Mouse (Mus musculus) testis, adult 2 months (tissue): ENCODE data around the gene Ucp2. TPM values are rescaled to one million over a fixed set of nuclear protein-coding genes. Genes with fewer than 3 reads are reported as not detected.
A peak's percentile ranks its signal among the peaks of the same experiment; 100 is the strongest.

Source experiments
- H3K27ac ChIP-seq: fragments of 200-500 bp; 2 replicates; pipeline ENCODE4 v1.5.1; 2012; ENCODE audit warnings: low read depth, low read length; ENCODE audit not compliant: control insufficient read depth, insufficient read depth
- H3K27me3 ChIP-seq: fragments of 200-500 bp; 2 replicates; pipeline ENCODE4 v1.6.1; 2012; ENCODE audit warnings: mild to moderate bottlenecking, low read length, moderate library complexity; ENCODE audit not compliant: control insufficient read depth, insufficient read depth
- H3K36me3 ChIP-seq: fragments of 200-500 bp; 2 replicates; pipeline ENCODE4 v1.6.1; 2012; ENCODE audit warnings: mild to moderate bottlenecking, low read length; ENCODE audit not compliant: control insufficient read depth, insufficient read depth
- H3K4me1 ChIP-seq: fragments of 200-500 bp; 2 replicates; pipeline ENCODE4 v1.6.1; 2012; ENCODE audit warnings: low read length; ENCODE audit not compliant: control insufficient read depth, insufficient read depth
- H3K4me3 ChIP-seq: fragments of 200-500 bp; 2 replicates; pipeline ENCODE4 v1.5.1; 2012; ENCODE audit warnings: low read depth, mild to moderate bottlenecking, low read length, moderate library complexity, mixed read lengths; ENCODE audit not compliant: control insufficient read depth
- CTCF ChIP-seq: fragments of 200-500 bp; IDR thresholded peaks from 2 replicates; pipeline ENCODE4 v1.5.1; 2012; ENCODE audit warnings: low read depth, mild to moderate bottlenecking, inconsistent platforms, low read length, moderate library complexity; ENCODE audit not compliant: control insufficient read depth, insufficient read depth, insufficient replicate concordance
- POLR2A ChIP-seq: fragments of 200-500 bp; IDR thresholded peaks from 2 replicates; pipeline ENCODE4 v1.6.1; 2012; ENCODE audit warnings: low read depth, mild to moderate bottlenecking, inconsistent platforms, low read length, moderate library complexity; ENCODE audit not compliant: control insufficient read depth
- polyA plus RNA-seq: library from polyadenylated mRNA; depleted of rRNA; stranded (reverse); fragments of >200 nt; gene quantifications from 2 replicates; pipeline ENCODE4 v1.2.3, GENCODE M21; 2012

Ucp2 gene
- polyA plus RNA-seq, 1 experiment = 53.2 TPM

DNA sequence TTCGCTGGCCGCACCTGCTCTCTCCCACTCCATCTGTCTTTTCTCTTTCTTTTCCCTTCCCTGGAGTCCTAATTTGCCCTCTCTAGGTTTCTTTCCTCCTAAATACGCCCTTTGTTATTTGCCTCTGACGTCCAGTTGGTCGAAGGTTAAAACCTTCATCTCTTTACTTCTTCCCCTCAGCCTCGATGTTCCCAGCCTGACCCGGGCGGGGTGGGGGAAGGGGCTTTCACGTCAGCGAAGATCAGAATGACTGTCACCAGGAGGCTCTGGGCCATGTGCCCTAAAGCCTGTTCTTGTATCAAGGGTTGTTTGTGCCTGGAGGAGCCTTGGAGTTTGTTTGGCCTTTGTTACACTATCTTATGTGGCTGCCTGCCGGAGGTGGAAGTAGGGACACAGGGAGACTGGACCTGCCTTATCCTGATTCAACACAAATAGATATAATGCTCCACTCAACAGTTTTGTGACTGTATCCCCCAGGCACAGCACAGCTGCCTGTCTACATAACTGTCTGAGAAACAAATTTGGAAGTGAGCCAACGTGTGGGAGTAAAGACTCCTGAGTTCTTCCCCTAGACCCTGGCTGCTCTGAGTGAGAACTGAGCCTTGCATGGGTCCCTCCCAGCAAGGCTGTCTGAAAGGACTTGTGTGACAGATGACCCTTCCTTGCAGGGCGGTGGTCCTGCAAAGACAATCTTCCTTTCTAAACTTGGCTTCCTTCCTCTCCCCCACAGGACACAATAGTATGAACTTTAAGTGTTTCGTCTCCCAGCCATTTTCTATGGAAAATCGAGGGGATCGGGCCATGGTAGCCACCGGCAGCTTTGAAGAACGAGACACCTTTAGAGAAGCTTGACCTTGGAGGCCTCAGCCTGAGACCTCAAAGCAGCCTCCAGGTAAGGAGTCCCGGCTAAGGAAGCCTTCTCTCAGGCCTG, 612 bp downstream of the Ucp2 start:
- Histone ChIP-seq H3K4me3 (peak overlapping the region; percentile 77), H3K27ac (peak overlapping the region; percentile 78), H3K4me1 (peaks cover 14% of the 10 kb centered on the region), H3K27me3 (no peaks in the 10 kb centered on the region; the same call in 1 of the 2 replicates), H3K36me3 (no peaks in the 10 kb centered on the region)
- TF ChIP-seq POLR2A = no peak
- no peak for TF ChIP-seq CTCF

DNA sequence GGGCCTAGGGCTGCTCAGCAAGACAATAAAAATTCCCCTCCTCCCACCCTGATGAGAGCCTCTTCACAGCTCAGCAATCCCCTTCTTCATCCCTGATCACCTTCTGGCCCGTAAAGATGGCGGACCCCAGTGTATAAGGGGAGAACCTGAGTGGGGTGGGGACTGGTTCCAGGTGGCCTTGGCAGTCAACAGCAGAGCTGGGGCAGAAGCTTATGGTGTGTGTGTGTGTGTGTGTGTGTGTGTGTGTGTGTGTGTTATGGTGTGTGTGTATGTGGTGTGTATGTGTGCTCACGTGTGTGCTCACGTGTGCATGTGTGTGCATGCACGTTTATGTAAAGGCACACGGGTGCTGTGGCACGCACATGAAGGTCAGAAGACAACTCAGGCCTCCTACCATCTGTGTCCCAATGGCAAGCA, 1.3 kb downstream of the Ucp2 start:
- H3K4me1 ChIP-seq = peaks cover 14% of the 10 kb centered on the region
- TF ChIP-seq POLR2A (no peak), CTCF (no peak)
- no peaks in the 10 kb centered on the region for H3K36me3 ChIP-seq
- peak overlapping the region; percentile 51 for H3K27ac ChIP-seq
- H3K4me3 ChIP-seq = peak overlapping the region; percentile 77
- H3K27me3 ChIP-seq = no peaks in the 10 kb centered on the region; the same call in 1 of the 2 replicates

DNA sequence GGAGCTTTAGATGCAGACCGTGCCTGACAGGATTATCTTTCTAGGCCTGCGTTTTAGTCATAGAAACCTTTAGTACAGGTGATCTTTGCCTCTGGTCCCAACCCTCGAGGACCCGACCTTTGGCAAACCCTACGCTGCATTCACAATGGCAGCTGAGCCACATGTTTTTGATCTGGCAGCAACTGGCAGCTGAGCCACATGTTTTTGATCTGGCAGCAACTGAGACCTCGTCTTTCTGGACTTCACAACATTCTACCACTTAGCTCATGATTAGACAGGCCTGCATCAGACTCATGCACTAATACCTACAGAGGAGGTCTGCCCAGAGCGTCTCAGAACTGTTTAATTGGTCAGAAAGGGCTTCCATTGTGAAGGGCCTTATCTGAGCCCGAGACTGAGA, 1.9 kb downstream of the Ucp2 start:
- Histone ChIP-seq H3K27me3 (no peaks in the 10 kb centered on the region; the same call in 1 of the 2 replicates), H3K36me3 (no peaks in the 10 kb centered on the region), H3K27ac (peak overlapping the region; percentile 22), H3K4me3 (peak overlapping the region; percentile 1), H3K4me1 (peaks cover 14% of the 10 kb centered on the region)
- TF ChIP-seq POLR2A (no peak), CTCF (no peak)

DNA sequence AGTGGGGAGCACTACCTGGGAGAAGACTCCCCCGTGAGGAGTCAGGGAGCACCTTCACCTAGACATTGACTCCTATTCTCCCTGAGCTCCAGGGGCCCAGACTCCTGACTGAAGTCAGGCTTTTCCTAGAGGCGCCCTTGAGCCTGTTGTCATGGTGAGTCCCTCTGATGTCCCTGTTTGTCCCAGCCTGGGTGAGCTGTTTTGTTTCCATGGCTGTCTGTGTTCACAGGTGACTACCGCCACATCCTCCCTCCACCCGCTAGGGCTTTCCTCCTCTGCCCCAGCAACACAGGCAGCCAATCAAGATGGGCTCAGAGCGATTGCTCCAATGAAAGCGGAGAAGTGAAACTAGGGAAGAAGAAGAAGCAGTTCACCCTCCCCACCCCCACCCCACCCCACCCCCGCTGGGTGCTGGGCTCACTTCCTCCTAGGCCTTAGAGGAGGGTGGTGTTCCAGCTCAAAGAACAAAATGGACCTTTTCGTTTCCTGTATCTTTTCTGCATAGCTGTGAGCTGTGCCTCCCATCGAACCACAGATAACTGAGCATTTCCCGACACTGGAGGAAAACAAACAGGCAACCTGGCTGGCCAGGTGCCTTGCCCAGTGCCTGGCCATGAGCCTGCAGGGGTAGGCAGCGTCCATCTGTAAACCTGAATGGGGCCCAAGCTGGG, 2.6 kb downstream of the Ucp2 start:
- H3K4me3 ChIP-seq = peak overlapping the region; percentile 1; the same call in 1 of the 2 replicates
- H3K27ac ChIP-seq = peak overlapping the region; percentile 82
- H3K27me3 ChIP-seq = no peaks in the 10 kb centered on the region; the same call in 1 of the 2 replicates
- no peaks in the 10 kb centered on the region for H3K36me3 ChIP-seq
- H3K4me1 ChIP-seq = peaks cover 17% of the 10 kb centered on the region
- TF ChIP-seq POLR2A (peak; percentile 11; the same call in 1 of the 2 replicates), CTCF (no peak)

DNA sequence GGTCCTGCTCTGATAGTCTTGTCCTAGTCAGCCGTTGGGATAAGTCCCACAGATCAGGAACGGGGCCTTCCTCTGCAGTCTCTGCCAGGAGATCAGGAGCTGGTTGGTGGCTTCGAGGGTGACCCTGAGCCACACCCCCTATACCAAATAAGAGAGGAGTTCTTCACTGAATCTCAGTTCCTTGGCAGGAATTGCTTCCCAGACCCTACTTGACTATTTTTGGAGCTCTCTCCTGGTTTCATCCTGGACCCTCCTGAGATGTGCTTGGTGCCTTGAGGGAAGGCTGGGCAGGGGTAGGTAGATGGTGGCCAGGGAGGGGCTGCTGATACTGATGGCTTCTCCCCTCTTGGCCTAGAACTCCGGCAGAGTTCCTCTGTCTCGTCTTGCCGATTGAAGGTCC, 3.2 kb downstream of the Ucp2 start:
- H3K4me3 ChIP-seq = no peak overlapping the region
- no peaks in the 10 kb centered on the region for H3K36me3 ChIP-seq
- H3K27ac ChIP-seq = peak overlapping the region; percentile 82
- peaks cover 17% of the 10 kb centered on the region for H3K4me1 ChIP-seq
- TF ChIP-seq CTCF (no peak), POLR2A (no peak)
- H3K27me3 ChIP-seq = no peaks in the 10 kb centered on the region; the same call in 1 of the 2 replicates

DNA sequence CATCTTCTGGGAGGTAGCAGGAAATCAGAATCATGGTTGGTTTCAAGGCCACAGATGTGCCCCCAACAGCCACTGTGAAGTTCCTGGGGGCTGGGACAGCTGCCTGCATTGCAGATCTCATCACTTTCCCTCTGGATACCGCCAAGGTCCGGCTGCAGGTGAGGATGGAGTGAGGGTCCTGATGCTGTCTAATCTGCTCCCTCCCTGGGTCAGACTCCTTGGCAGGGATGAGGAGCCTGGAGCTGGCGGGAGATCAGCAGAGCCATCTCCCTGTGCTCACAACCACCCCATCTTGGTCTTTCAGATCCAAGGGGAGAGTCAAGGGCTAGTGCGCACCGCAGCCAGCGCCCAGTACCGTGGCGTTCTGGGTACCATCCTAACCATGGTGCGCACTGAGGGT, 3.7 kb downstream of the Ucp2 start:
- no peaks in the 10 kb centered on the region for H3K36me3 ChIP-seq
- no peak overlapping the region for H3K4me3 ChIP-seq
- no peaks in the 10 kb centered on the region; the same call in 1 of the 2 replicates for H3K27me3 ChIP-seq
- TF ChIP-seq CTCF (no peak), POLR2A (peak; percentile 32; the same call in 1 of the 2 replicates)
- no peak overlapping the region for H3K27ac ChIP-seq
- peaks cover 17% of the 10 kb centered on the region for H3K4me1 ChIP-seq

DNA sequence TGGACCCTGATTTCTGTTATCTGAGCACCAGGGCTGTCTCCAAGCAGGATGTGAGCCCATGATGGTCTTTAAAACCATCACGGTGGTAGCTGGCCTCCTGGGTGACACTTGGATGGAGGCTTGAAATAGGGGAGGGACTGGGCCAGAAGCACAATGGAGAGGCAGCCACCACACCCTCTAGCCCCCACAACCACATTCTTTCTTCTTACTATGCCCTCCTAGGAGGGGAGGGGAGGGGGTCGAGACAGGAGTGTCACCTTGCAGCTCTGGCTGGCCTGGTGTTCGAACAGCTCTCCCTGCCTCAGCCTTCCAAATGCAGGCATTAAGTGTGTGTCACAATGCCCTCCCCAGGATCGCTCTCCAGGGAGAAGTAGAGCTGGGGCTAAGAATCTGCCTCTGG, 4.3 kb downstream of the Ucp2 start:
- Histone ChIP-seq H3K27me3 (no peaks in the 10 kb centered on the region; the same call in 1 of the 2 replicates), H3K36me3 (no peaks in the 10 kb centered on the region), H3K27ac (no peak overlapping the region), H3K4me3 (no peak overlapping the region), H3K4me1 (peaks cover 14% of the 10 kb centered on the region)
- TF ChIP-seq POLR2A (no peak), CTCF (no peak)
